Mouse (Mus musculus) bone marrow macrophage, adult 2 months (primary cell): ENCODE data around the gene Gm3020.
"Not testable (repeated sequence)": the region's sequence is repeated elsewhere in the genome, so short reads cannot be mapped to it uniquely, and the experiment has no call there.

ENCODE experiments used
- CTCF ChIP-seq: IDR thresholded peaks from 2 replicates; pipeline ENCODE4 v1.5.1; 2012; ENCODE audit warnings: low read depth, mild to moderate bottlenecking, low read length, moderate library complexity
- POLR2A ChIP-seq: IDR thresholded peaks from 2 replicates; pipeline ENCODE4 v1.6.1; 2012; ENCODE audit warnings: mild to moderate bottlenecking, low read depth, low read length, borderline replicate concordance

DNA sequence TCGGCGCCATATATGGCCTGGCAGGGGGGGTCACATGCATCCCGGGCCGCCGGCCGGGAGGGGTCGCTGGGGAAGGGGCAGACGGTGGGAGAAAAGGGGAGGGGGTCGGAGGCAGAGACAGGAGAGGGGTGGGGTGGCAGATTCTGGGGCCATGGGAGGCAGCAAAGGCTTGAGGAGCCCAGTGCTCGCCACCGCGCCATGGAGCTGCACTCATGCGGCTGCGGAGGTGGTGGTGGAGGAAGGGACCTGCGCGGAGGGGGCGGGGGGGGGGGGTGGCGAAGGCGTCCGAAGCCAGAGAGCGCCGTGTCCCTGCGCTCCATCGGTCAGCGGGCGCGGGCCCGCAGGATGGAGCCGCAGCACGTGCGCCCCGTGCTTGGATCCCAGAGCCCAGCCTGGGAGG lies at the start of gene Gm3020:
- TF ChIP-seq CTCF, POLR2A: not testable (repeated sequence)
